Mouse (Mus musculus) neural tube, embryonic 11.5 days (tissue): ENCODE measurements around the gene Ogg1. TPM values are rescaled to one million over a fixed set of nuclear protein-coding genes. Genes with fewer than 3 reads are reported as not detected.
"Not testable (repeated sequence)": the region's sequence is repeated elsewhere in the genome, so short reads cannot be mapped to it uniquely, and the experiment has no call there.

Source experiments
- ATAC-seq: fragments of 200-750 bp; cut with Nextera tagmentation; 2 replicates; pipeline ENCODE4 v1.8.0; 2017; ENCODE audit warnings: moderate number of reproducible peaks, mild to moderate bottlenecking, moderate TSS enrichment, moderate library complexity; ENCODE audit not compliant: insufficient read depth, low FRiP score, low TSS enrichment
- DNase-seq: peaks from one replicate; pipeline ENCODE4 v3.0.0-alpha.2; 2015; ENCODE audit warnings: low spot score
- H3K27ac ChIP-seq: fragments of 300-500 bp; sonication (generic); 2 replicates; pipeline ENCODE4 v1.5.1; 2014; ENCODE audit warnings: low read depth, mild to moderate bottlenecking, low read length
- H3K27me3 ChIP-seq: fragments of 300-500 bp; sonication (generic); 2 replicates; pipeline ENCODE4 v1.6.1; 2014; ENCODE audit warnings: mild to moderate bottlenecking, low read length, mixed read lengths; ENCODE audit not compliant: control insufficient read depth, insufficient read depth
- H3K36me3 ChIP-seq: fragments of 300-500 bp; sonication (generic); 2 replicates; pipeline ENCODE4 v1.6.1; 2014; ENCODE audit warnings: mild to moderate bottlenecking, low read length, moderate library complexity, mixed read lengths; ENCODE audit not compliant: control insufficient read depth, insufficient read depth
- H3K4me1 ChIP-seq: fragments of 300-500 bp; sonication (generic); 2 replicates; pipeline ENCODE4 v1.6.1; 2014; ENCODE audit warnings: low read length, mixed read lengths; ENCODE audit not compliant: control insufficient read depth, insufficient read depth
- H3K4me2 ChIP-seq: fragments of 300-500 bp; sonication (generic); 2 replicates; pipeline ENCODE4 v1.6.1; 2014; ENCODE audit warnings: low read depth, mild to moderate bottlenecking, moderate library complexity
- H3K4me3 ChIP-seq: fragments of 300-500 bp; sonication (generic); 2 replicates; pipeline ENCODE4 v1.5.1; 2014; ENCODE audit warnings: low read depth, low read length
- H3K9ac ChIP-seq: fragments of 300-500 bp; sonication (generic); 2 replicates; pipeline ENCODE4 v1.6.1; 2014; ENCODE audit warnings: mild to moderate bottlenecking, low read length
- H3K9me3 ChIP-seq: fragments of 300-500 bp; sonication (generic); 2 replicates; pipeline ENCODE4 v1.6.1; 2016; ENCODE audit warnings: low read length; ENCODE audit not compliant: control insufficient read depth
- WGBS: fragments of 180-500 bp; shearing (Covaris S2); extraction: QIAGEN DNeasy Blood & Tissue Kit; methylation state at CpG from one replicate; pipeline ENCODE4 v1.1.7; 2014; 5-methylcytosine and 5-hydroxymethylcytosine counted together
- polyA plus RNA-seq: library from polyadenylated mRNA; unstranded; fragments of >200 nt; fragmentation: Nextera tagmentation; extraction: Ambion mirVana; gene quantifications from 2 replicates; pipeline ENCODE4 v1.2.1, GENCODE M21; 2014

Gene Ogg1
- polyA plus RNA-seq, 1 experiment from 2014 or later: 13.1 TPM

DNA sequence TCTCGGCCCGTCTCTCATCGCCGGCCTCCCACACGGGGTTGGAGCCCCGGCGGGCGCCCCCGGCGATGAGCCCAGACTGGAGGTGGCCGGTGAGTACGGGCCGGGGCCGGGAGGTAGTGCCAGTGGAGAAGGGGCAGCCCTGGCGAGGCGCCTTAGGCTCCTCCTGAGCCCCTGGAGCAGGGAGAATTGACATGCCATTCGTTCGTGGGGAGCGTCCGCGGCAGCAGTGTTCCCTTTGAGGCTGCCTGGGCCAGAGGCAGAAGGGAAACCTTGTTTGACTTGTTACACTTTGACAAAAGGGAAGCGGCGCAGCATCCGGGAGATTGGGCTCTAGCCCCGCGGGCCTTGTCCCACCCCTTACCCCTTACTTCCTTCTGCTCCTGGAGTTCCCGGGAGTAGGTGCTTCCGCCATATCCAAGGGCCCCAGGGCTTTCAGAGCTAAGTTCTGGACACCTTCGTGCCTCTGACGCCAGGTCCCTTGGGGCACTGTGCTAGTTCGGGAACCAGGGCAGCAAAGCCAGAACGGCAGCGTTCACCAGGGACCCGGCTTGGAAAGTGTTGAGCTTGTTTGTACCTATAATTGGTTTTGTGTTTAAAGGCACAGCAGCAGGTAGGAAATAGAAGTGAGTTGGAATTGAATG, 19.2 kb upstream of the Ogg1 start:
- H3K9ac ChIP-seq: peak overlapping the region; percentile 89
- WGBS: under 1% methylated on average over 34 of the region's 34 CpGs
- H3K4me2 ChIP-seq: peak overlapping the region; percentile 99
- H3K36me3 ChIP-seq: no peaks in the 10 kb centered on the region
- H3K4me1 ChIP-seq: peaks cover 9% of the 10 kb centered on the region
- ATAC-seq: no peak
- DNase-seq: peak; percentile 56
- no peaks in the 10 kb centered on the region for H3K27me3 ChIP-seq
- no peaks in the 10 kb centered on the region for H3K9me3 ChIP-seq
- peak overlapping the region; percentile 97 for H3K27ac ChIP-seq
- H3K4me3 ChIP-seq: peak overlapping the region; percentile 91

- DNase-seq (no peak), ATAC-seq (no peak)
- Histone ChIP-seq H3K27ac (no peak overlapping the region), H3K27me3 (no peaks in the 10 kb centered on the region), H3K9ac (peak overlapping the region; percentile 89), H3K4me1 (peaks cover 9% of the 10 kb centered on the region), H3K9me3 (no peaks in the 10 kb centered on the region), H3K36me3 (no peaks in the 10 kb centered on the region), H3K4me2 (peak overlapping the region; percentile 99), H3K4me3 (peak overlapping the region; percentile 91)
- WGBS: 45% methylated on average over 5 of the region's 5 CpGs
These were observed 18.6 kb upstream of the Ogg1 start for GRCm38 (mm10) chr6:113308141-113308540.

DNA sequence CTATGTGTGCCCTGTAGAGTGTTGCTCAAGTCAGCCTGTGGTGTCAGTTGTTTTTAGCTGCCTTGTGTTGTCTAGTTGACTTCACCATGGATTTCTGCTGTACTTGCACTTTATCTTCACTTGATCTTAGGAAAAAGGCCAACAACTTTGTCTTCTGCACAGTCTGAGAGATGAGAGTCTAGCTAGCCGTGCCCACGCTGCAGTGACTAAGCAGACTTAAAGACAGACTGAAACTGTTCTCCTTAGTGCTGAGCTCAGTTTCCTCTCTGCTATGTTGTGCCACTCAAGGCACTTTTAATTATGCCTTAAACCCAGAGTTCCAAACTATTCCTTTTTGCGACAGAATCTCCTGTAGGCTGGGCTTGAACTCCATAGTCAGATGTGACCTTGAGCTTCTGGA, 10.8 kb upstream of the Ogg1 start:
- WGBS: 91% methylated on average over 3 of the region's 3 CpGs
- Histone ChIP-seq H3K4me3 (no peak overlapping the region), H3K36me3 (peaks cover 40% of the 10 kb centered on the region), H3K27ac (no peak overlapping the region), H3K4me2 (no peak overlapping the region), H3K9ac (no peak overlapping the region; the same call in 1 of the 2 replicates), H3K9me3 (no peaks in the 10 kb centered on the region), H3K4me1 (no peaks in the 10 kb centered on the region), H3K27me3 (no peaks in the 10 kb centered on the region)
- DNase-seq: no peak
- no peak for ATAC-seq

DNA sequence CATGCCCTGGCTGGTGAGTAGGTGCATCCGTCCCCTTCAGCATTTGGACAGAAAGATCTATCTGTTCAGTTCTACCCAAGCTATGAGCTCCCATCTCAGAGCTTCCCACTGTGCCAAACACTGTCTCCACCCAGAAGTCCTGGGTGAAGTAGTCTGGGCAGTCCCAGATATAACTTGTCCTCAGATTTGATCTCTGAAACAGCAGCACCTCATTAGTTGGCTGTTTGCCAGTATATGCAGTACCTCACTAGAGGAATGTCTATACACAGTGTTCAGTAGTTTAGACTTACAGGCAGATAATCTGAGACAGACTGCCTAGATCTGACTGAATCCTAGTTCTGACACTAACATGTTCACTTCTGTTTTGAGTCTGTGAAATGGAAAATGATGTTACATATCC, 2.6 kb downstream of the Ogg1 start:
- Histone ChIP-seq H3K27me3 (no peaks in the 10 kb centered on the region), H3K4me1 (peaks cover 3% of the 10 kb centered on the region), H3K9ac (no peak overlapping the region), H3K9me3 (no peaks in the 10 kb centered on the region), H3K27ac (no peak overlapping the region), H3K4me3 (no peak overlapping the region), H3K4me2 (no peak overlapping the region), H3K36me3 (0 out of 2 replicates have a peak, but pooled peaks cover 4% of the 10 kb centered on the region)
- ATAC-seq: no peak
- WGBS: 96% methylated on average over 1 of the region's 1 CpGs
- no peak for DNase-seq

- no peak overlapping the region for H3K4me3 ChIP-seq
- no peak for ATAC-seq
- no peak for DNase-seq
- H3K4me2 ChIP-seq: no peak overlapping the region
- no peaks in the 10 kb centered on the region for H3K9me3 ChIP-seq
- 53% methylated on average over 2 of the region's 2 CpGs for WGBS
- no peak overlapping the region for H3K9ac ChIP-seq
- peaks cover 3% of the 10 kb centered on the region for H3K4me1 ChIP-seq
- H3K27me3 ChIP-seq: no peaks in the 10 kb centered on the region
- H3K27ac ChIP-seq: no peak overlapping the region
- peaks cover 7% of the 10 kb centered on the region; the same call in 1 of the 2 replicates for H3K36me3 ChIP-seq
These were observed 3.8 kb downstream of the Ogg1 start for GRCm38 (mm10) chr6:113330547-113330946.

- Histone ChIP-seq H3K36me3 (peaks cover 7% of the 10 kb centered on the region; the same call in 1 of the 2 replicates), H3K4me2 (no peak overlapping the region), H3K27ac (no peak overlapping the region), H3K4me1 (no peaks in the 10 kb centered on the region), H3K27me3 (no peaks in the 10 kb centered on the region), H3K4me3 (no peak overlapping the region), H3K9me3 (no peaks in the 10 kb centered on the region), H3K9ac (no peak overlapping the region)
- WGBS: 94% methylated on average over 11 of the region's 11 CpGs
- DNase-seq (no peak), ATAC-seq (no peak)
These were observed 4.9 kb downstream of the Ogg1 start for GRCm38 (mm10) chr6:113331721-113332120.

DNA sequence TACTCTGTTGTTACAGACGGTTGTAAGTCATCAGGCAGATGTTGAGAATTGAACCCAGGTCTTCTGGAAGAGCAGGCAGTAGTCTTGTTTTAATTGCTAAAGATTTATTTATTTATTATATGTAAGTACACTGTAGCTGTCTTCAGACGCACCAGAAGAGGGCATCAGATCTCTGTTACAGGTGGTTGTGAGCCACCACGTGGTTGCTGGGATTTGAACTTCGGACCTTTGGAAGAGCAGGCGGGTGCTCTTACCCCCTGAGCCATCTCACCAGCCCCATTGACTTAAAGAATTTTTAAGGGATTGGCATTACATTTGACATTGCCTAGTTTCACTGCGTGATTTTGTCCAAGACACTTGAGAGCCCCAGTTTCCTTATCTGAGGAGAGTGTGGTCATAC, 6.0 kb downstream of the Ogg1 start:
- DNase-seq, H3K27me3 ChIP-seq, H3K9me3 ChIP-seq, H3K4me2 ChIP-seq, H3K4me1 ChIP-seq, ATAC-seq, H3K27ac ChIP-seq, H3K9ac ChIP-seq, H3K4me3 ChIP-seq, H3K36me3 ChIP-seq: not testable (repeated sequence)
- WGBS: 75% methylated on average over 6 of the region's 6 CpGs

- H3K4me3 ChIP-seq: no peak overlapping the region
- no peaks in the 10 kb centered on the region for H3K27me3 ChIP-seq
- 86% methylated on average over 14 of the region's 14 CpGs for WGBS
- no peak overlapping the region for H3K4me2 ChIP-seq
- peaks cover 7% of the 10 kb centered on the region; the same call in 1 of the 2 replicates for H3K36me3 ChIP-seq
- DNase-seq: peak; percentile 44
- H3K4me1 ChIP-seq: no peaks in the 10 kb centered on the region
- no peak overlapping the region for H3K27ac ChIP-seq
- peak; percentile 31; the same call in 1 of the 2 replicates for ATAC-seq
- no peak overlapping the region for H3K9ac ChIP-seq
- no peaks in the 10 kb centered on the region for H3K9me3 ChIP-seq
These were observed 6.6 kb downstream of the Ogg1 start for GRCm38 (mm10) chr6:113333137-113333950.
